Mouse (Mus musculus): ENCODE data around the gene Ep400.

GRCm38 (mm10) chr5:110779276-110779997, 8.9 kb upstream of the Ep400 start:
- TF ChIP-seq CTCF (IDR thresholded peaks at IDR 0.05) (no peak), EP300 (IDR thresholded peaks at IDR 0.05; ENCODE audit: insufficient read depth, low read depth, low read length) (no peak)

Data from heart, adult 2 months (tissue).